Mouse (Mus musculus) stomach, postnatal 0 days (tissue): ENCODE results near the gene Fcrla. TPM values are rescaled to one million over a fixed set of nuclear protein-coding genes. Genes with fewer than 3 reads are reported as not detected.

ENCODE experiments used
- ATAC-seq: fragments of 200-750 bp; cut with Nextera tagmentation; 2 replicates; pipeline ENCODE4 v1.8.0; 2017; ENCODE audit not compliant: low FRiP score, low TSS enrichment
- DNase-seq: peaks from one replicate; pipeline ENCODE4 v3.0.0-alpha.2; 2016; ENCODE audit warnings: low spot score
- H3K27ac ChIP-seq: fragments of 300-500 bp; sonication (generic); replicated peaks from 2 replicates; pipeline ENCODE4 v1.5.1; 2014; ENCODE audit warnings: mild to moderate bottlenecking, control low read depth
- H3K27me3 ChIP-seq: fragments of 300-500 bp; sonication (generic); 2 replicates; pipeline ENCODE4 v1.6.1; 2014; ENCODE audit warnings: low read length; ENCODE audit not compliant: control insufficient read depth, insufficient read depth
- H3K36me3 ChIP-seq: fragments of 300-500 bp; sonication (generic); 2 replicates; pipeline ENCODE4 v1.6.1; 2014; ENCODE audit warnings: low read length, mixed read lengths; ENCODE audit not compliant: control insufficient read depth, insufficient read depth
- H3K4me1 ChIP-seq: fragments of 300-500 bp; sonication (generic); replicated peaks from 2 replicates; pipeline ENCODE4 v1.6.1; 2014; ENCODE audit warnings: antibody characterized with exemption; ENCODE audit not compliant: control insufficient read depth, insufficient read depth
- H3K4me2 ChIP-seq: fragments of 300-500 bp; sonication (generic); replicated peaks from 2 replicates; pipeline ENCODE4 v1.6.1; 2014; ENCODE audit warnings: low read depth, mild to moderate bottlenecking, control low read depth, moderate library complexity
- H3K4me3 ChIP-seq: fragments of 300-500 bp; sonication (generic); 2 replicates; pipeline ENCODE4 v1.5.1; 2014; ENCODE audit warnings: low read depth, low read length, control low read depth
- H3K9ac ChIP-seq: fragments of 300-500 bp; sonication (generic); 2 replicates; pipeline ENCODE4 v1.6.1; 2014; ENCODE audit warnings: mild to moderate bottlenecking, low read length, control low read depth, mixed read lengths
- H3K9me3 ChIP-seq: fragments of 300-500 bp; sonication (generic); 2 replicates; pipeline ENCODE4 v1.6.1; 2016; ENCODE audit warnings: low read length; ENCODE audit not compliant: control insufficient read depth
- CTCF ChIP-seq: IDR thresholded peaks from 2 replicates; pipeline ENCODE4 v1.5.1; 2016; ENCODE audit warnings: antibody characterized with exemption, low read depth, mild to moderate bottlenecking, moderate library complexity
- EP300 ChIP-seq: optimal IDR thresholded peaks from 2 replicates; pipeline ENCODE3; 2016; ENCODE audit warnings: antibody characterized with exemption
- WGBS: fragments of 180-500 bp; shearing (Covaris S2); extraction: QIAGEN DNeasy Blood & Tissue Kit; methylation state at CpG from one replicate; pipeline ENCODE4 v1.1.7; 2014; 5-methylcytosine and 5-hydroxymethylcytosine counted together
- polyA plus RNA-seq: library from polyadenylated mRNA; unstranded; fragments of >200 nt; fragmentation: Nextera tagmentation; extraction: Ambion mirVana; gene quantifications from 2 replicates; pipeline ENCODE4 v1.2.1, GENCODE M21; 2015

Fcrla gene
- polyA plus RNA-seq, 1 experiment from 2014 or later: 0.38 TPM

DNA sequence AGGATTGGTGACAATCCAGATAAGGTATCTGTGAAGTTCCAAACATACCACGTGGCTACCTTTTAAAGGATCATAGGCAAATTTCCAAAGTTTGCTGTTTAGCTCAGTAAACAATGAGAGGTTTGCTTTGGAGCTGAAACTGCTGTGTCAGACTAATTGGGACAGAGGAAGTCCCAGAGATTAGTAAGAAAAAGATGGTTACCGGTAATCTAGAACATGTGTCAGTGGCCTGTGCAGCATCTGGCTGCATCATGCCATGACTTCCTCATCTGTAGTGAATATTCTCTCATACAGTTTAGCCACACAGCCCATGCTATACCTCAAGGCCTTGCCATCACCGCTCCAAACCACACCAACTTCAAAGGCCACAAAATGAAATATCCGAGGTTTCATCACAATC lies 45.6 kb upstream of the Fcrla start:
- no peak for ATAC-seq
- no peak for TF ChIP-seq EP300
- TF ChIP-seq CTCF: no peak
- Histone ChIP-seq H3K9ac (no peak overlapping the region), H3K27ac (no peak overlapping the region), H3K27me3 (no peaks in the 10 kb centered on the region), H3K4me2 (no peak overlapping the region), H3K36me3 (no peaks in the 10 kb centered on the region), H3K4me3 (no peak overlapping the region), H3K9me3 (no peaks in the 10 kb centered on the region), H3K4me1 (no peaks in the 10 kb centered on the region)
- DNase-seq: no peak
- 64% methylated on average over 4 of the region's 4 CpGs for WGBS

DNA sequence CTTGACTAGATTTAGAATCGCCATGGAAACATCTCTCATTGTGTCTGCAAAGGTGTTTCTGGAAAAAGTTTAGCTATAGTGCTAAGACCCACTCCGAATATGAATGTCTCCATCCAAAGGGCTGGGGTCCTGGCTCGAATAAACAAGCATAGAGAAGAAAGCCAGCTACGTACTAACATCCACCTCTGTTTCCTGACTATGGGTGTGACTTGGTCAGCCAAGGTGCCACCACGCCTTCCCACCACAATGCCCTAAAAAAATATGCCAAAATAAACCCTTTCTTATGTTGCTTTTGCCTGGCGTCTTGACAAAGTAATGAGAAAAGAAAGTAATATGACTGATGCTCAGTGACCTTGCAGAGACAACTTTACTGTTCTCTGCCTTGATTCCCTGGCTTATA lies 45.1 kb upstream of the Fcrla start:
- no peak overlapping the region for H3K4me3 ChIP-seq
- H3K4me1 ChIP-seq: no peaks in the 10 kb centered on the region
- no peaks in the 10 kb centered on the region for H3K9me3 ChIP-seq
- no peaks in the 10 kb centered on the region for H3K36me3 ChIP-seq
- no peak for DNase-seq
- WGBS: 71% methylated on average over 6 of the region's 6 CpGs
- ATAC-seq: no peak
- H3K27ac ChIP-seq: no peak overlapping the region
- H3K4me2 ChIP-seq: no peak overlapping the region
- TF ChIP-seq EP300 (no peak), CTCF (no peak)
- no peaks in the 10 kb centered on the region for H3K27me3 ChIP-seq
- H3K9ac ChIP-seq: no peak overlapping the region

DNA sequence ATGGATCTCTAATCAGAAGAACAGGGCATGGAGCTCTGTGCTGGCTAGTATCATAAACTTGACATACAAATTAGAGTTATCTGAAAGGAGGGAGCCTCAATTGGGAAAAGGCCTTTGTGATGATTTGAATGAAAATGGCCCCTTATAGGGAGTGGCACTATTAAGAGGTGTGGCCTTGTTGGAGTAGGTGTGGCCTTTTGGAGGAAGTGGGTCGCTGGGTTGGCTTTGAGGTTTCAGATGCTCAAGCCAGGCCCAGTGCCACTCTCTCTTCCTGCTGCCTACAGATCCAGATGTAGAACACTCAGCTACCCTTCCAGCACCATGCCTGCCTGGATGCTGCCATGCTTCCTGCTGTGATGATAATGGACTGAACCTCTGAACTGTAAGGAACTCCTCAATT lies 41.2 kb upstream of the Fcrla start:
- Histone ChIP-seq H3K4me1 (no peaks in the 10 kb centered on the region), H3K4me3 (no peak overlapping the region), H3K4me2 (no peak overlapping the region), H3K27ac (no peak overlapping the region), H3K27me3 (no peaks in the 10 kb centered on the region), H3K9me3 (no peaks in the 10 kb centered on the region), H3K9ac (no peak overlapping the region), H3K36me3 (no peaks in the 10 kb centered on the region)
- no peak for DNase-seq
- WGBS: 65% methylated on average over 1 of the region's 1 CpGs
- TF ChIP-seq CTCF (no peak), EP300 (no peak)
- no peak for ATAC-seq

DNA sequence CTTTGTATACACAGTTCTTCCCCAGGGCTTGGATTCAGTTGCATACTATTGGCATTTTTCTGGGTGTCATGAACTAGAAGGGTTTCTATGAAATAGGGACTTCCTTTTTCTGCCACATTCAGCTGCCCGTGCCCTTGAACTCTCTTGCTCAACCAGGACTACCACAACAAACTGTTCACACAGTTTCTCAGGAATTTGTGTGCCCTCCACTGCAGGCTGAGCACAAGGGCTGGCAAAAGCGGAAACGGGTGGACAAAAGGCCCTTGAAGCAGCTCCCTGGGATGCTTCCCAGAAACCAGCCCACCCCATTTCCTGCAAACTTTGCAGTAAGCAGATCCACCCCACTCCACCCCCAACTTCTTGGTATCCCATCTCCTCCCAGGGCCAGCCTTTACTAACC lies 40.2 kb upstream of the Fcrla start:
- Histone ChIP-seq H3K9me3 (no peaks in the 10 kb centered on the region), H3K36me3 (no peaks in the 10 kb centered on the region), H3K4me1 (no peaks in the 10 kb centered on the region), H3K4me3 (no peak overlapping the region), H3K9ac (no peak overlapping the region), H3K4me2 (no peak overlapping the region), H3K27me3 (no peaks in the 10 kb centered on the region), H3K27ac (no peak overlapping the region)
- no peak for ATAC-seq
- no peak for DNase-seq
- 82% methylated on average over 3 of the region's 3 CpGs for WGBS
- TF ChIP-seq CTCF (no peak), EP300 (no peak)

DNA sequence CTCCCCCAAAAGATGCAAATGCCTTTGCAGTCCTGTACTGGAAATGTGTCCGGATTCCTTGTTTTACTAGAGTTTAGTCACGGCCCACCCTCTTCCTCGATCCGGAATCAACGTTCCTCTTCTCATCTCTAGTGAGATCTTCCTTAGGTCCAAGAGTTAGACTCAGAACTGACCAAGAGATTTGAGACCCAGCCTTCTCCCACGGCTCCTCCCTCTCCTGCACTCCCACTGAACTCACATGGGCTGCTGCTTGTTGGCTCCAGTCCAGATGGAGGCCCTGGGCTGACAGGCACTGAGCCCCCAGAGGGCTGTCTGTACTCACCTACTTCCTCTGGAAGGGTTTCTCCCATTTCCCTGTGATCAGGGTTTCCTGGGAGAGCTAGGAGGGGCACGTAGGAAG lies 35.7 kb upstream of the Fcrla start:
- TF ChIP-seq EP300 (no peak), CTCF (no peak)
- DNase-seq: peak; percentile 28
- 68% methylated on average over 7 of the region's 7 CpGs for WGBS

DNA sequence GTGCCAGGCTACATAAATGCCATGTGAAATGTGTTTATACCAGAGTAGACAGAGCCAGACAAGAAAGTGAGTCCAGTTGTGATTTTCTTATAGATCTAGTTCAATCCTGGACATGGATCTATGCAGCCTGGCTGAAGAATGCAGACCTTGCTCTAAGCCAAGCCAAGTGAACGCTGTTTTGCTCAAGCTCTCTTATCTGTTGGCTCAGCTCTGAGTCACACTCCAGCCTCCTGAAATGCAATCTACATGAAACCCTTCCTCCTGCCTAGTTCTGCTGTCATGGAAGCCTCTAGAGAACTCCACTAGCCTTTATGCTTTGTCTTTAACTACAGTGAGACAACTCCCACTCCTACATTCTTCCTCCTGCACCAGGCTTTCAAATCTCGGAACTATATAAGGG lies 34.9 kb upstream of the Fcrla start:
- peak; percentile 86 for ATAC-seq

More for the DNA sequence above, 35.7 kb upstream of the Fcrla start:
- Histone ChIP-seq H3K27ac (no peak overlapping the region), H3K4me2 (no peak overlapping the region), H3K9ac (no peak overlapping the region), H3K9me3 (no peaks in the 10 kb centered on the region), H3K4me3 (no peak overlapping the region), H3K27me3 (no peaks in the 10 kb centered on the region), H3K4me1 (no peaks in the 10 kb centered on the region), H3K36me3 (no peaks in the 10 kb centered on the region)
- no peak for ATAC-seq

More for the DNA sequence above, 34.9 kb upstream of the Fcrla start:
- no peaks in the 10 kb centered on the region for H3K9me3 ChIP-seq
- peak; percentile 49 for DNase-seq
- no peaks in the 10 kb centered on the region for H3K27me3 ChIP-seq
- no peak for TF ChIP-seq EP300
- TF ChIP-seq CTCF: no peak
- WGBS: 47% methylated on average over 2 of the region's 2 CpGs
- no peak overlapping the region for H3K4me3 ChIP-seq
- H3K4me2 ChIP-seq: no peak overlapping the region
- H3K9ac ChIP-seq: no peak overlapping the region
- no peak overlapping the region for H3K27ac ChIP-seq
- H3K4me1 ChIP-seq: no peaks in the 10 kb centered on the region
- H3K36me3 ChIP-seq: no peaks in the 10 kb centered on the region
